Mouse (Mus musculus): Measurements from ENCODE around the gene Cdc42bpa. TPM values are rescaled to one million over a fixed set of nuclear protein-coding genes. Genes with fewer than 3 reads are reported as not detected.
A peak's percentile ranks its signal among the peaks of the same experiment; 100 is the strongest.

The Cdc42bpa gene
- 6.9 and 15.7 TPM in 2 replicates for total RNA-seq (2015; ENCODE audit: low replicate concordance)
- 27.2 and 30.0 TPM in 2 replicates for total RNA-seq (2017; ENCODE audit: low replicate concordance)

DNA sequence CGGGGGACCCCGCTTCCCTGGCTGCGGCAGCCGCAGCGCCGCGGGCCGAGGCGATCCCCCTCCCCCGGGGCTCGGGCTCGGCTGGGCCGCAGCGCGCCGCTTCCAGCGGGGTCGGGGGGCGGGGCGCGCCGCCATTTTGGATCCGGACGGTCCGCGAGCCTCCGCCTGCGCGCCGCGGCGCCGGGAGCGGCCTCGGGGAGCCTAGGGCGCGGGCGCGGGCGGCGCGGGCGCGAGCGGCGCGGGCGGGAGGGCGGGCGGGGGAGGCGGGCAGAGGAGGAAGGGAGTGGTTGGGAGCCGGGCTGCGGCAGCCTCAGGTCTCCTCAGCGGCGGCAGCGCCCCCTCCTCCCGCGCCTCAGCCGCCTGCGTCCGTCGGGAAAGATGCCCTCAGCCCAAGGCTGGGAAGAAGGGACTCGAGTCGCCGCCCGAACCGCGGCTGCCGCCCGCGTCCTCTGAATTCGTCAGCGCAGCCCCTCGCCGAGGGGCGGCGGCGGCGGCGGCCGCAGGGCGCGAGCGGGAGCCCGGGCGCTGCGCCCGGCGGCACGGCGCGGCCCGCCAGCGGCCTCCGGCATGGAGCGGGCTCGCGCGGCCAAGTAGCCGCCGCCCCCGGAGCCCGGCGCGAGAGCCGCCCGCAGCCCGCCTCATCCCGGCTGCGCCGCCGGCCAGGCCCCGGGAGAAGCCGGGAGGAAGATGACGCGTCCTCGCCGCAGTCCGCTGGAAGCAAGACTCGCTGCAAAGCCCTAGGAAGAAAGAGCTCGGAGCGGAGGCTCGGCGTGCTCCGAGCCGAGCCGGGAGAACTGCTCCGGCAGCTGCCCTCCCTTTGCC is at the start of gene Cdc42bpa:
Gene Cdc42bpa, plus strand, starts transcription at position 752 of the 822 bp plus-strand sequence.
- ATAC-seq (replicated peaks; ENCODE audit: low FRiP score, poor library complexity, severe bottlenecking): peak; percentile 75

DNA sequence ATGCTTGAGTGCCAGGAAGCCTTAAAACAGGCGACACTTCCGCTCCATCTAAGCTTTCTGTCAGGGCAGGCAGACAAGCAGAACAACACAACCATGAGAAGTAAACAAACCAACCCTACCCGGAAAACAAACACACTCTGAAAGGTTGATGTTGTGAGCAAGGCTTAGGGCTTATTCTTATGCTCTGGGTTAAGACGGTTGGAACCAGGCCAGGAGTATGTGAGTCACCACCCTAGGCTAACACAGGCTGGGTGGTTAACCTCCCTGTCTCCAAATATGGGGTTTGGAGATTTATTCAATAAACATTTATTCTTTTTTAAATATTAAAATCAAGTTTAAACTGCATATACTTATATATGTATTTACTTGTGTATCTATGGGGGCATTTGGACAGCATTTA is 46.8 kb upstream of the Cdc42bpa start:
- ATAC-seq (replicated peaks; ENCODE audit: low FRiP score, poor library complexity, severe bottlenecking): no peak

GRCm38 (mm10) chr1:179917036-179917435 is 43.2 kb upstream of the Cdc42bpa start:
- no peak for ATAC-seq (replicated peaks; ENCODE audit: low FRiP score, poor library complexity, severe bottlenecking)

- no peak for ATAC-seq (replicated peaks; ENCODE audit: low FRiP score, poor library complexity, severe bottlenecking)
Measured at GRCm38 (mm10) chr1:179917481-179917880, 42.8 kb upstream of the Cdc42bpa start.

DNA sequence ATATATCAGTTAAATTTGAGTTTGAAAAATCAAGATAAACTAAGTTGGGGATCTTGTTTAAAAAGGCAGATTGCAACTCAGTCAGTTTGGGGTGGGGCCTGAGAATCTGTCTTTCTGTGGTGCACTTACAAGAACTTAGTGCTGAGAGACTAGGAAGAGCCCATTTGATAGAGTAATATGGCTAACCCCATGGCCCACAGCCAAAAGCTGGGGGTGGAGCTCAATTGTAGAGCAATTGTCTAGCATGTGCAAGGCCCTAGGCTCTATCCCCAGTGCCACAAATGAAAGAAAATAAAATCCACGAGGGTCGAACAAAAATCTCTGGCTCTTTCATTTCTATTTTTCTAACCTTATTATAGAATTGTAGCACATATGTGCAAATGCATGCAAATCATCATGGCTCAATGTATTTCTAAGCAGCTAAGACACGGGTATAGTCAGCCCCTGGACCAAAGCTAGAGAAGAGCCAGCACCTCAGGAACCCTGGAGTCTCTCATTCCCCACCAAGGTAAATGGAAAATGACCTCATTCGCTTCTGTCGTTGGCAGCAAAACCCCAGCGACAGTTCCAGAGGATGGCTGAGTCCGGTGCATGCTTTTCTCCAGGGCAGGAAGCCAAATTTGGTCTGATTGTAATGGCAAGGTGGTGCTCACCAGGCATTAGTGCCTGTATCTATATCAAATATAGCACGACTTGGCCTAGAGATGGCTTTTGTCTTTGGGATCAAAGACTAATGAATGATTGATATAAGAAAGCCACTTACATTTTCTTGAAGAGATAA is 40.4 kb upstream of the Cdc42bpa start:
- ATAC-seq (replicated peaks; ENCODE audit: low FRiP score, poor library complexity, severe bottlenecking): no peak

DNA sequence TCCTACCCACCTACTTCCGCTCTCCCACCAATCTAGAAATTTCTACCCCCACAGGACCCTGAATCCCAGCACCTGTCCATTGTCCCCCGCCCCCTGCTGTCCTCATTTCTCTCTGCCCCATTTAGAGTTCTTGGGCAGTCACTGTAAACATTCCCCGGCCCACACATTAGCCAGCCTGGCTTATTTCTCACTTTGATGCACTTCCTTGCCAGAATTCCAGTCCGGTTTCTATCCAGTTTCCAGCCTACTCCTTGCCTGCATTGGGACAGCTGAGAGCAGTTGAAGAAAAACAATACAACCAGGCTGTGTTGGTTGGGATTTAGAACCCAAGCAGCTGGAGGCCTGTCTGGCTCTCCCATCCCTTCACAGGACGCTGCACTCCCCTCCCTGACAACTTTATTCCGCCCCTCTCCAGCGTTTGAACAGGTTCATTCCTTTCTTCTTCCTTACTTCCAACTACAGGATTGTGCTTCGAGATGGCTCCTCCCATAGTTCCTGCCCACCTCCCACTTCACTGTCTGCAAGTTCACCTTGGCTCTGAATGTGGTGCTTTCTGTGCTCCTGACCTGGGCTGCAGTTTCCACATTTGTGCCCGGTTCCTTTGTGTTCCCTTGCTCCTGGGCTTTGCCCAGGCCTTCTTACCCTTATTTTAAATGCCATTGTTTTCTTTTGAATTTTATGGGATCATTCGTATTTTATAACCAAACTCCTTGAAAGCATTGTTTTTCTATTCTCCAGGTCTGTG is 36.4 kb upstream of the Cdc42bpa start:
- no peak for ATAC-seq (replicated peaks; ENCODE audit: low FRiP score, poor library complexity, severe bottlenecking)

DNA sequence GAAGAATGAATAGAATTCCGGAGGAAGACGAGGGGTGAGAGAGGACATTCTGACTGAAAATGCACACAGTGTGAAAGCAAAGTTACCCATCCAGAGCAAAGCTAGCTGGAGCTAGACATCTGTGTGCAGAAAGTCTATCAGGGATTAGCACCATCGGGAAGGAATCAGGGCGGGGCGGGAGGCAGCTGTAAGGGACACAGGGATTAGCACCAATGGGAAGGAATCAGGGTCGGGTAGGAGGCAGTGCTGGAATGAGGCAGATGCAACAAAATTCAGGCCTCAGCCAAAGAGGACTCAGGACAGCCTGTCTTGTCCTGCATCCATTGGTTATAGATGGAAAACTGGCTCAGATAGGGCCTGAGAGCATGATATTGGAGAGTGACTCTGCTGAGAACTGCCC is 34.0 kb upstream of the Cdc42bpa start:
- ATAC-seq (replicated peaks; ENCODE audit: low FRiP score, poor library complexity, severe bottlenecking): no peak

DNA sequence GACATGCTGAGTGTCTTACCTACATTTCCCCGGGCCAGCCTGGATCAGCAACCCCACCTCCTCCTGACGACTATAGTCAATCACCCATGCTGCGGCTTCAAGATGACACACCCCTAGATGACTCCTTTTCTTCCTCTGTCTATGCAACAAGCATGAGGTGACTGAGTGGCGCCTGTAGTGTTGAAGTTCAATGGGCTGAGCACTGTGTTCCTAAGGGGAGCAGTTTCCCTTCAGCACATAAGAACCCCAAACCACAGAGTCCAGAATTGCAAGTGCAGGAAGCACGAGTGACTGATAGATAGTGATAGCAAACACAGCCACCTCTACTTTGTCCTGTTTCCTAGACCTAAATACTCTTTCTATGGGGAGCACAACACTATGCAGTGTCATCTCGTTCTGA is 33.2 kb upstream of the Cdc42bpa start:
- ATAC-seq (replicated peaks; ENCODE audit: low FRiP score, poor library complexity, severe bottlenecking): no peak

GRCm38 (mm10) chr1:179928822-179929221 is 31.4 kb upstream of the Cdc42bpa start:
- ATAC-seq (replicated peaks; ENCODE audit: low FRiP score, poor library complexity, severe bottlenecking): no peak

DNA sequence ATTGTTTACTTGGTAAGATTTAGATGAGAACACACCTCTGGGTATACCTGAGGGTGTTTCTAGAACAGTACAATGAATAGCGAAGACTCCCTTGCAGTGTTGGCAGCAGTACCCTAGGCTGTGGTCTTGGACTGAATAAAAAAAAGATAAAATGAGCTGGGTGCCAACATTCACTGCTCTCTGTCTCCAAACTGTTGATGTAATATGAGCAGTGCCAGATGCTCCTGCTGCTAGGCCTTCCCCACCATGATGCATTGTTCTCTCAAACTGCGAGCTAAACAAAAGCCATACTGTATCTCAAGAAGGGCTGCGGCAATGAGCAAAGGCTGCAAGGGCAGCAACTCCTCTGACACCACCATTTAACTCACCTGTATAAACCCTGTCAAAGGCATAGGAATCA is 29.0 kb upstream of the Cdc42bpa start:
- ATAC-seq (replicated peaks; ENCODE audit: low FRiP score, poor library complexity, severe bottlenecking): no peak

- ATAC-seq (replicated peaks; ENCODE audit: low FRiP score, poor library complexity, severe bottlenecking): no peak
Measured at GRCm38 (mm10) chr1:179934064-179934463, 26.2 kb upstream of the Cdc42bpa start.

DNA sequence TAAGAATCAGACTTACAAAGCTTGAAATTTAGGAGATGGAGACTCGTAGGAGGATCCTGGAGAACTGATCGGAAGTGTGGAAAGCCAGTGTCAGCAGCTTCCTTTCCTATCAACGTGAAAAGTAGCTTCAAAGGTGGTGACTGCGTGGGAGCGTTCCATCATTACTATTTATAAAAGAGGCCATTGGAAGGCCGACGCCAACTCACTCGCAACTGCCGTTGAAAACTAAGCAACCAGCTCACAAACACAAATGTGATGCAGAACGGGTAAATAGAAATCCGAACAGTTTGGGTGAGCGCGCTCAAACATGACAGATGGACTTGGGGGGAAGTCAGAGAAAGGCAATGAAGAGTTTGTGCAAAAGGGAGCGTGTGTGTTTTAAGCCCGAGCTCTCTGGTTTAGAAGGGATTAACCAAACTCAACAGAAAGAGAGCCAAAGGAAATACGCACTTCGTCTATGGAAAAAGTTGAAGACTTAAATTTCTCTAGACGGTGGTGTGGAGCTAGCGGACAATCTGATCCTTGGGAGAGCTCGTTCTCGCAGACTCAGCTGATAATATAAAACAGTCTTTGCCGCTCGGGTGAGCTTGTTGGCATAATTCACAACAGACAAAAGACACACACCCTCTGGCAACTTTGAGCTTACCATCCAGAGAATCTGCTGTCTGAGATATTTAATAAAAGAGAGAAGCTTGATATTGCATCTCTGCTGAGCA is 20.0 kb upstream of the Cdc42bpa start:
- ATAC-seq (replicated peaks; ENCODE audit: low FRiP score, poor library complexity, severe bottlenecking): no peak

DNA sequence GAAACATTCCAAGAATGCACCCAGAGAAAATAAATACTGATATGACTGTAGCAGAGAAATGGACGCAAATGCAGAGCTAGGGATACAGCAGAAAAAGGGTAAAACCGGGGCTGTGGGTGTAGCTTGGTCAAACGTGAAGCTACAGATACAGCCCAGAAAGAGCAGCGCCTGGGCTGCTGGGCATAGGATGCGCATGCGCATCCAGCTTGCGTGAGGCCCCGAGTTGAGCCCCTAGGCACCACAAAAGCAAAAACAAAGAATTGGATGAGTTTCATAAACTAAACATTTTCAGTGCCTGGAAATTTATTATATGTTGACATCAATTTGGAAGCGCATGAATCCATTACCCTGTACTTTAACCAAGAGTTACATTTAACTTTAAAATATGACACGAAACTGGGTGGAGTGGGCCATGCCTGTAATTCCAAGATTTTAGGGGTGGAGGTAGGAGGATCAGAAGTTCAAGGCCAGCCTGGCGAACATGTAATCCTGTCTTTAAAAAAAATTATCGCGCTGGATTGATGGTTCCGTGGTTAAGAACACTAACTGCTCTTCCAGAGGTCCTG is 19.4 kb upstream of the Cdc42bpa start:
- ATAC-seq (replicated peaks; ENCODE audit: low FRiP score, poor library complexity, severe bottlenecking): no peak

- no peak for ATAC-seq (replicated peaks; ENCODE audit: low FRiP score, poor library complexity, severe bottlenecking)
Measured at GRCm38 (mm10) chr1:179945017-179945416, 15.3 kb upstream of the Cdc42bpa start.

GRCm38 (mm10) chr1:179946616-179947015 is 13.7 kb upstream of the Cdc42bpa start:
- no peak for ATAC-seq (replicated peaks; ENCODE audit: low FRiP score, poor library complexity, severe bottlenecking)

DNA sequence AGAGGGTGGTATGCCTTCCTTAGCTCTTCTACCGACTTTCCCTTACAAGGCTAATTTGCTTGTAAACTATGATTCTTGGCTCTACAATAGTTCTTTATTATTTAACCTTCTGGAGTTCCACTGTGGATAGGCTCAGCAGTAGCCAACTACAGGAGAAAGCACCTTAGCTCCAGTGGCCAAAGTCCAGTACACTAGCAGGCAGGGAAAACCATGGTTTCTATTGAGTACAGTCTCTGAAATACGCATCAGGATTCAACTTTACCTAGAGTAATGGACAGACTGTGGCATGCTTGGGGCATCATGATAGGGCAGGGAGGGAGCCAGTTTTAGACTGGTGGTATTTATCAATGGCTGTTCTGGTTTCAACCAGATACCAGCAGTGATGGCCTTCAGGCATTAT is 12.6 kb upstream of the Cdc42bpa start:
- no peak for ATAC-seq (replicated peaks; ENCODE audit: low FRiP score, poor library complexity, severe bottlenecking)

DNA sequence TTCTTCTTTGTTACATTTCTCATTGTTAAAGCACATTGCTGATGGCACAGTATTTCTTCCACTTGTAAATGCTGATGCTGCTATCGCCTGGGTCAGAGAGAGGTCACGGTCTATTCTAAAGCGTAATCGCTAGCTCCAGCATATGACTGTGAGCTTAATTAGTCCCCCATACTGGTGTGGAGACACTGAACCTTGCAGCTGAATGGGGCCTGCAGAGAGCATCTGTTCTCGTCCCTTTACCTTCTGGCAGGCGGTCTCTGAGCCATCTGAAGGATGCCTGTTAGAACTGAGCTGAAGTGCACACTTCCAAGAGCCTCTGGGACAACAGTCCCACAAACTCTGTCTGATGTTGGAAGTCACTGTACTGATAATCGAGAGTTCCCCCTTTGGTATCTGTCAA is 8.7 kb upstream of the Cdc42bpa start:
- no peak for ATAC-seq (replicated peaks; ENCODE audit: low FRiP score, poor library complexity, severe bottlenecking)

DNA sequence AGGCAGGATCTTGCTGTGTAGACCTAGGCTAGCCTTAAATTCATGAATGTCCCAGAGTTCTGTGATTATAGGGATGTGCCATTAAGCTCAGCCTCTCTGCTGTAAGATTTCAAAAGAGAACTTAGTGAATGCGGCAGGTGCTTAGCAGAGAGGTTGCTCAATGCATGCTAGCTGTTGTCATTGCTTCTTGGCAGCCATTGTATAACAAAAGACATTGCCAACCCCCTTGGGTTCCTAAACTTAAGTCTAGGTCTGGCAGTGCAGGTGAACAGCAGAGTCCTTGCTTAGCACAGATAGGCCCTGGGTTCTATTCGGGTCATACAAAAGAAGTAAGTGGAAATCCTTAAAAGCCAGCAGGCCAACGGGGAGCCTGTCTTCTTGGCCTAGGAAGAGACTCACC is 7.0 kb upstream of the Cdc42bpa start:
- ATAC-seq (replicated peaks; ENCODE audit: low FRiP score, poor library complexity, severe bottlenecking): no peak

DNA sequence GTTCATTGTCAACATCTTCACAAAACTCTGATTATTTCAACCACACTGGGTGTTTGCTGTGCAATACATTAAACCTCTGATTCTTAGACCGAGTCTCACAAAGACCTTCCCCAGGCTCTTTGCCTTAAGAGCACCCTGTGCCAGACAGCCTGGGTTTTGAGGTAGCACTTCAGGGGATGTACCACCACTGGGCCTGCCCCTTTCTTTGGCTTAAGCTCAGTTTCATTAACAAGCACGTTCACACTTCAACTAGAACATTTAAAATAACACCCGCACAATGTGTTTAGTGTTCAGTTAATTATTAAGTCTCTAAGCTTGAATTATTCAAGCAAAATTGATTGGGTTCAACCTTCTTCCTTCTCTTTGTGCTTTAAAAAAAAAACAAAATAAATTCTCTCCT is 2.8 kb upstream of the Cdc42bpa start:
- ATAC-seq (replicated peaks; ENCODE audit: low FRiP score, poor library complexity, severe bottlenecking): no peak
